Mouse (Mus musculus): ENCODE results near the gene Bcor. TPM values are rescaled to one million over a fixed set of nuclear protein-coding genes. Genes with fewer than 3 reads are reported as not detected.

The Bcor gene
- total RNA-seq (2021) = 10 to 100 TPM; 18.0 to 22.4 TPM
- 11.2 and 15.3 TPM in 2 replicates for polyA plus RNA-seq (2012; rRNA removed)
- long read RNA-seq, full-length matches to known transcripts = 1 of 12 reads
- long read RNA-seq, partial matches to known transcripts = 8 of 12 reads
- long read RNA-seq, other reads (novel, unspliced or antisense) = 3 of 12 reads

DNA sequence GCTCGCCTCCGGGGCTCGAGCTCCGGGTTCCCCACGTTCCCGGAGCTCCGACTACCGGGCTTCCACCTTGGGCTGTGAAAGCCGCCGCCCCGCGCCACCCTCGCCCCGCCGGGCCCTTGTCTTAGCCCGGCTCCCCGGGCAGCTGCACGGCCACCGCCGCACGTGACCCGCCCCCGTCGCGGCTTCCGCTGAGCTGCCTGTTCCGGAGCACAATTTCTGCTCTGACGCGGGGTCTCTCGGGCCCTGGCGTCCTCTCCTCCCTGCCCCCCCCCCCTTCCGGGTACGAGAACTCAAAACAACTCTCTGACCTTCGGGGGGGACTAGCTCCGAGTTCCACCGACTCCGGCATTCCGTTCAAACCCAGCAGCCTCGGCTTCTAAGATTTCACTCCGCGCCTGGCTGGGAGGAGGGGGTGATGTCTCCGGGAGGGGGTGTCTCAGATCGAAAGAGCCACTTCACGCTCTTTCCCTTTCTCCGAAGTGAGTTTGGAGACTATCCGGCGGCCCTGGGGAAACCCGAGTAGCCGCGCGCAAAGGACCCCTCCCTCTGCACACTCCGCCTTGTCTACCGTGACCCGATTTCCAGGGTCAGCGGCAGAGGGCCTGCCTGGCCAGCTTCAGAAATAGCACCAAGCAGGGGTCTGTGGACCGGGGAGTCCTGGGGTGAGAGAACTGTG is at the start of gene Bcor:
TSS of gene Bcor (minus strand) at position 375 of the 676 bp plus-strand sequence.
- no peaks in the 10 kb centered on the region for H3K27me3 ChIP-seq (ENCODE audit: control insufficient read depth, insufficient read depth, low read length)
- intact Hi-C loops (cut with DNase I) = loop anchor here (1.0 to 10.0 kb wide), 5 partner anchors 81 to 355 kb away; no protein-coding TSS in a partner anchor
- peak; percentile 82 to 85 for DNase-seq
- H3K4me1 ChIP-seq (ENCODE audit: control insufficient read depth, insufficient read depth, low read length) = peaks cover 4% of the 10 kb centered on the region
- H3K79me2 ChIP-seq (replicated peaks; ENCODE audit: control insufficient read depth, insufficient read depth, low read length) = no peaks in the 10 kb centered on the region
- H3K27ac ChIP-seq = peak within 1 kb of the TSS; percentile 87
- WGBS = 3% methylated on average over 42 of the region's 56 CpGs
- H3K9ac ChIP-seq (ENCODE audit: low read depth, low read length) = peak within 1 kb of the TSS; percentile 90
- H3K4me3 ChIP-seq = peak within 1 kb of the TSS; percentile 56
- H3K36me3 ChIP-seq (ENCODE audit: control insufficient read depth, insufficient read depth, low read length) = no peaks in the 10 kb centered on the region
- TF ChIP-seq EP300 (IDR thresholded peaks at IDR 0.05; ENCODE audit: insufficient read depth, low read depth, low read length) (no peak), CTCF (IDR thresholded peaks at IDR 0.05) (no peak), POLR2A (IDR thresholded peaks at IDR 0.05; ENCODE audit: insufficient read depth, low read depth, low read length) (no peak)

DNA sequence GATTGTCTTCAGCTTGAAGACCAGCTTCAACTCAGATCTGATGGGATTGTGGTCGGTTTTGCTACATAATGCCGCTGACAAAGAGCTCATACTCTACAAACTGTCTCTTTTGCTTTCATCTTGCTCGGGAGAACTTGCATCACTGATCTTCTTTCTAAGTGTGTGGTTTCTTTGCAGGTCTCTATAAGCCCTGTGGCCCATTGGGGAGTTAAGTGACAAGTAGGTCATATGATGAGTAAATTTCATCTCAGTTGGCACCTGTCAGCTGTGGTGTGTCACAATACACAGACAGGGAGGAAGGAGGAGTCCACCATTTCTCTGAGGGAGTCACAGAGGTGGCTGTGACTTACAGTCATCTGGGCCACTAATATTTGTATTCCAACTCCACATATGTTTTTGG is 42.8 kb upstream of the Bcor start:
- Histone ChIP-seq H3K36me3 (ENCODE audit: control insufficient read depth, insufficient read depth, low read length) (no peaks in the 10 kb centered on the region), H3K9ac (ENCODE audit: low read depth, low read length) (no peak overlapping the region), H3K4me3 (no peak overlapping the region), H3K79me2 (replicated peaks; ENCODE audit: control insufficient read depth, insufficient read depth, low read length) (no peaks in the 10 kb centered on the region), H3K27me3 (ENCODE audit: control insufficient read depth, insufficient read depth, low read length) (no peaks in the 10 kb centered on the region), H3K27ac (no peak overlapping the region), H3K4me1 (ENCODE audit: control insufficient read depth, insufficient read depth, low read length) (no peaks in the 10 kb centered on the region)
- no peak for DNase-seq
- intact Hi-C loops (cut with DNase I) = no loop called here
- WGBS = 83% methylated on average over 3 of the region's 3 CpGs
- TF ChIP-seq EP300 (IDR thresholded peaks at IDR 0.05; ENCODE audit: insufficient read depth, low read depth, low read length) = no peak
- TF ChIP-seq CTCF (IDR thresholded peaks at IDR 0.05) = no peak
- no peak for TF ChIP-seq POLR2A (IDR thresholded peaks at IDR 0.05; ENCODE audit: insufficient read depth, low read depth, low read length)

DNA sequence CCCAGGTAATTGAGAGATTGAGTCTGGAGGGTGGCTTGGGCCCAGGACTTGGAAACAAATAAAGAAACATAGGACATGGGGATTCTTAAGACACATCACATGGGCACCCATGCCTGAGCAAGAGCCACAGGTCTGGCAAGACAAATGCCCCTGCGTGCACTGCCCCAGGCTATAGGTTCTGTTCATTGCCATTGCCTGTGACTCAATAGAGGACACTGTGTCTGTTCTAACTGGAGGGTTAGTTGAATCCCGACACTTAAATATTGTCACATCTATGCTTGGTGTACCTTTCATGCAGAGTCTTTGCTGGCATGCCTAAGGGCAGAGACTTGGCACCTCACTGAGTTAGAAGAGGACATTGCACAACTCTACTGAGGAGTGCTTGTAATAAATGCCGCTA is 41.0 kb upstream of the Bcor start:
- Histone ChIP-seq H3K27me3 (ENCODE audit: control insufficient read depth, insufficient read depth, low read length) (no peaks in the 10 kb centered on the region), H3K4me1 (ENCODE audit: control insufficient read depth, insufficient read depth, low read length) (no peaks in the 10 kb centered on the region), H3K36me3 (ENCODE audit: control insufficient read depth, insufficient read depth, low read length) (no peaks in the 10 kb centered on the region), H3K79me2 (replicated peaks; ENCODE audit: control insufficient read depth, insufficient read depth, low read length) (no peaks in the 10 kb centered on the region), H3K9ac (ENCODE audit: low read depth, low read length) (no peak overlapping the region), H3K4me3 (no peak overlapping the region), H3K27ac (no peak overlapping the region)
- no peak for DNase-seq
- WGBS = 86% methylated on average over 3 of the region's 3 CpGs
- intact Hi-C loops (cut with DNase I) = no loop called here
- no peak for TF ChIP-seq EP300 (IDR thresholded peaks at IDR 0.05; ENCODE audit: insufficient read depth, low read depth, low read length)
- no peak for TF ChIP-seq POLR2A (IDR thresholded peaks at IDR 0.05; ENCODE audit: insufficient read depth, low read depth, low read length)
- no peak for TF ChIP-seq CTCF (IDR thresholded peaks at IDR 0.05)

- H3K27me3 ChIP-seq (ENCODE audit: control insufficient read depth, insufficient read depth, low read length) = no peaks in the 10 kb centered on the region
- intact Hi-C loops (cut with DNase I) = no loop called here
- no peaks in the 10 kb centered on the region for H3K79me2 ChIP-seq (replicated peaks; ENCODE audit: control insufficient read depth, insufficient read depth, low read length)
- no peak overlapping the region for H3K9ac ChIP-seq (ENCODE audit: low read depth, low read length)
- peak in 1 of 2 experiments; percentile 28 for DNase-seq
- no peak overlapping the region for H3K27ac ChIP-seq
- TF ChIP-seq POLR2A (IDR thresholded peaks at IDR 0.05; ENCODE audit: insufficient read depth, low read depth, low read length) = no peak
- no peaks in the 10 kb centered on the region; the same call in 1 of the 2 replicates for H3K4me1 ChIP-seq (ENCODE audit: control insufficient read depth, insufficient read depth, low read length)
- no peaks in the 10 kb centered on the region for H3K36me3 ChIP-seq (ENCODE audit: control insufficient read depth, insufficient read depth, low read length)
- WGBS = 71% methylated on average over 11 of the region's 11 CpGs
- H3K4me3 ChIP-seq = no peak overlapping the region
Observed at GRCm38 (mm10) chrX:12195234-12195919, 35.2 kb upstream of the Bcor start.

DNA sequence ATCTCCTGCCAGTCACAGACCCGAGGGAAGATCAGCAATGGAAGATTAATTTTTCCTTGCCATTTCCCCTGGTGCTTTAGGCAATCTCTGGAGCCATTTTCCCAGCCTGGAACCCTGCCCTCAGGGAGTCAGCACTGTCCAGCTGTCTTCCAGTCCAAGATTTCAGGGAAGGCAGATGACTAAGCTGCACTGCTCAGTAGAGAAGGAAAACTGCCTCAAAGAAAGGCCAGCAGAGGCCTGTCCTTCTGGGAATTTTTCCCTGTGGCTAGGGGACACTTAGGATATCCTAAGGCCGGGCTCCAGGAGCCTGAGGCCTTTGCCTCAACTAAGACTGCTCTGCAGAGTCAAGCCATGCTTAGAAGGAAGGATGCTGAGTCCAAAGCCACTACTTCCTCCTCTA is 32.2 kb upstream of the Bcor start:
- Histone ChIP-seq H3K4me3 (no peak overlapping the region), H3K27me3 (ENCODE audit: control insufficient read depth, insufficient read depth, low read length) (no peaks in the 10 kb centered on the region), H3K9ac (ENCODE audit: low read depth, low read length) (no peak overlapping the region), H3K27ac (no peak overlapping the region), H3K4me1 (ENCODE audit: control insufficient read depth, insufficient read depth, low read length) (no peaks in the 10 kb centered on the region; the same call in 1 of the 2 replicates), H3K79me2 (replicated peaks; ENCODE audit: control insufficient read depth, insufficient read depth, low read length) (no peaks in the 10 kb centered on the region), H3K36me3 (ENCODE audit: control insufficient read depth, insufficient read depth, low read length) (no peaks in the 10 kb centered on the region)
- DNase-seq = peak in 1 of 2 experiments; percentile 17
- 54% methylated on average over 2 of the region's 2 CpGs for WGBS
- TF ChIP-seq POLR2A (IDR thresholded peaks at IDR 0.05; ENCODE audit: insufficient read depth, low read depth, low read length) = no peak
- TF ChIP-seq EP300 (IDR thresholded peaks at IDR 0.05; ENCODE audit: insufficient read depth, low read depth, low read length) = no peak
- TF ChIP-seq CTCF (IDR thresholded peaks at IDR 0.05) = no peak
- intact Hi-C loops (cut with DNase I) = no loop called here

- intact Hi-C loops (cut with DNase I) = no loop called here
- no peaks in the 10 kb centered on the region for H3K36me3 ChIP-seq (ENCODE audit: control insufficient read depth, insufficient read depth, low read length)
- H3K79me2 ChIP-seq (replicated peaks; ENCODE audit: control insufficient read depth, insufficient read depth, low read length) = no peaks in the 10 kb centered on the region
- H3K4me3 ChIP-seq = no peak overlapping the region
- WGBS = 45% methylated on average over 4 of the region's 4 CpGs
- no peak overlapping the region for H3K9ac ChIP-seq (ENCODE audit: low read depth, low read length)
- no peak for TF ChIP-seq POLR2A (IDR thresholded peaks at IDR 0.05; ENCODE audit: insufficient read depth, low read depth, low read length)
- TF ChIP-seq CTCF (IDR thresholded peaks at IDR 0.05) = peak; percentile 24
- TF ChIP-seq EP300 (IDR thresholded peaks at IDR 0.05; ENCODE audit: insufficient read depth, low read depth, low read length) = no peak
- H3K4me1 ChIP-seq (ENCODE audit: control insufficient read depth, insufficient read depth, low read length) = no peaks in the 10 kb centered on the region; the same call in 1 of the 2 replicates
- peak in 1 of 2 experiments; percentile 31 for DNase-seq
- H3K27ac ChIP-seq = no peak overlapping the region
- H3K27me3 ChIP-seq (ENCODE audit: control insufficient read depth, insufficient read depth, low read length) = no peaks in the 10 kb centered on the region
Observed at GRCm38 (mm10) chrX:12189511-12189910, 29.4 kb upstream of the Bcor start.

Data from heart, adult 2 months (tissue).